Mouse (Mus musculus) cerebellum, postnatal 10 days (tissue): ENCODE results near the gene Nxnl1.

ENCODE experiments used
- DNase-seq, 2 experiments: peaks; one replicate each; pipeline ENCODE4 v3.0.0; 2021; ENCODE audit warnings: mixed read lengths in 2 of 2

Nxnl1 gene

DNA sequence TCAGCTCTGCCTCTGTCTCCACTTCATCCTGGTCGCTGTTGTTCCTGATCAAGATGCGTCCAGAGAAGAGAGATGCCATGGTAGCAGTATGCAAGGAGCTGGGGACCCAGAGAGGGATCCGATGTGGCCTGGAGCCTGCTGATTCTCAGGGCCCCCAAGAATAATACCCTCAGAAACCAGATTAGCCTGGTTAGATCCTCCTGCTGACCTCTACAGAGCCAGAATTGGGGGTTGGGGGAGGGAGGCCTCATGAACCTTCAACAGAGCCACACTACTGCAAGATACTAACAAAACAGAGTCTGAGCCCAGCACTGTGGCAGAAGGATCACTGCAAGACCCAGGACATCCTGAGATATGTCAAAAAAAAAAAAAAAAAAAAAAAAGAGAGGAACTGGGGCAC is at the start of gene Nxnl1:
Gene Nxnl1, minus strand, starts transcription at position 101 of the 400 bp plus-strand sequence.
- no peak for DNase-seq

DNA sequence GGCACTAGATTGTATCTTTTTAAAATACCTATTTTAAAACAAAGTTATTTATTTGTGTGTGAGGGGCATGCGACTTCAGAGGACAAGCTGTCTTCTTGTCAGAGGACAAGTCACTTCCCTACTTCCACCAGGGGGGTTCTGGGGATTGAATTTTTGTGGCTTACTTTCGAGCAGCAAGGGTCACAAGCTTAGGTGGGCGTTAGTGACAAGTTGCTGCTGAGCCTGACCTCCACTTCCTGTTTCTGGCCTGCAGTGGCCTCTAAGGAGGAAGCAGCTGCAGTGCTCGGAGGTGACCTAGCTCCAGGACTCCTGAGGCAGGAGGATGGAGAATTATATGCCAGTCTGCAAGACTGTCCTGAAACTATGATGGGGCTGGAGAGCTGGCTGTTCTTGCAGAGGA is 47.0 kb upstream of the Nxnl1 start:
- no peak for DNase-seq

GRCm38 (mm10) chr8:71612141-71612540 is 45.7 kb upstream of the Nxnl1 start:
- DNase-seq: no peak

- DNase-seq: peak; percentile 96 to 98
These were observed 44.6 kb upstream of the Nxnl1 start, which contains the start of gene Colgalt1 for GRCm38 (mm10) chr8:71610822-71611651. Gene Colgalt1 (plus strand): TSS chr8:71610998.

DNA sequence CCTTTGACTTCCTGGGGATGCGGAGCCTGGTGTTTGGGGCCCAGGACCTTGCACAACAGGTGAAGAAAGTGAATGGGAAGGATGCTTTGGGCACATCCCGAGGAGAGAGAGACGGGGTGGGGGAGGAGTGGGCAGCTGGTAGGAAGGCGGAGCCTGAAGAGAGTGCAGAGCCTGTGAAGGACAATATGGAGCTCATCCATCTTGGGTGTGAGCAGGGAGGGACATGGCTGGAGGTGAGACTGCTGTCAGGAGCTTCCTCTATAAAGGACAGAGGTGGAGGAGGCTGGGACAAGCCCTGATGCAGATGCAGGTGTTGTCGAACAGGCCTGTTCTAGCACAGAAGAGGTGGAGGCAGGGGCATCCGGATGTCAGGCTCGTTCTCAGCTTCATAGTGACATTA is 37.6 kb upstream of the Nxnl1 start:
- no peak for DNase-seq

- DNase-seq: peak; percentile 59 to 61
These were observed 36.4 kb upstream of the Nxnl1 start for GRCm38 (mm10) chr8:71602666-71603334.

DNA sequence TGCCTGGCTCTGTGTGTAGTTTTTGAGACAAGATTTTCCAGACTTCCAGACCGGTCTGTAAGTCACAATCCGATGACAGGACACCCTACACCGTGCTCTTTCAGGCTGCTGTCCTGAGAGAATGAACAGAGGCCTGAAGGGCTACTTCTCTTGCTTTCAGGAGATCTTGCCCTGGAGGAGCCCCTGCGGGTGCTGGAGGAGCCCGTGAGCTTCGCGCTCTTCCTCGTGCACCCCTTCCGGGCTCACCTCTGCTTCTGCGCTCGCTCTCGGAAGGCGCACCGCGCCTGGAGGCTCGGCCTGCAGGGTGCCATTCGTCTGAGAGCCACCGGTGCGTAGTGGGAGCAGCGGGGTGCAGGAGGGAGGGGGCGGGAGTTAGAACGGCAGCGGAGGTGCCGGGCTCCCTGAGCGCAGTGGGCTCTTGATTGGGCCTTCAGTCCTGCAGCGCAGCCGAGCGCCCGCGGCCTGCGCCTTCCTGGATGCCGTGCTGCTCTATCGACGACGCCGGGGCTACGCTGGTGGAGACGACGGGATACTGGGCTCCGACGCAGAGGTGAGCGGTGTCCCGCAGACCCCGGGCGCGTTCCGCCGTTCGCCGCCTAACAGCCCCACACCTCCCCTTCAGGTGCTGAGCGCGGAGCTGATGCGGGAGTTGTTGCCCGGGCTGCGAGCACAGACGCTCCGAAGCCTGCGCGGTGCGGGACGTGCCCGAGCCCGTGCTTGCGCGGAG is 35.7 kb upstream of the Nxnl1 start:
- DNase-seq: no peak

DNA sequence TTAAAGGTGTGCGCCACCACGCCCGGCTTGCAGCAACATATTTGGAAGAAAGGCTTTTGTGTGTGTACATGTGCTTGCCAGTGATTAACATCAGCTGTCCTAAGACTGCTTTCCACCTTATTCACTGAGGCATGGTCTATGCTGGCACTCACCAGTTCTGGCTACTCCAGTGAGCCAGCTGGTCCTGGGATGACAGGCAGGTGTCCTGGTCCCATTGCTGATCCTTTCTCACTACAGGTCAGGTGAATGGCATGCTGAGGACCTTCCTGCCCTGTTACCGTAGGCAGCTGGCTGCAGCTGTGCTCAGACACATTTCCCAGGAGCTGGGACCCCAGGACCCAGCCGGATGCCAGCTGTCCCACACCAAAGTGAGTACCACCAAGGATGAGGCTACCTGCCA is 32.4 kb upstream of the Nxnl1 start:
- DNase-seq: peak; percentile 56 to 60

GRCm38 (mm10) chr8:71598375-71598774 is 32.0 kb upstream of the Nxnl1 start:
- no peak for DNase-seq

DNA sequence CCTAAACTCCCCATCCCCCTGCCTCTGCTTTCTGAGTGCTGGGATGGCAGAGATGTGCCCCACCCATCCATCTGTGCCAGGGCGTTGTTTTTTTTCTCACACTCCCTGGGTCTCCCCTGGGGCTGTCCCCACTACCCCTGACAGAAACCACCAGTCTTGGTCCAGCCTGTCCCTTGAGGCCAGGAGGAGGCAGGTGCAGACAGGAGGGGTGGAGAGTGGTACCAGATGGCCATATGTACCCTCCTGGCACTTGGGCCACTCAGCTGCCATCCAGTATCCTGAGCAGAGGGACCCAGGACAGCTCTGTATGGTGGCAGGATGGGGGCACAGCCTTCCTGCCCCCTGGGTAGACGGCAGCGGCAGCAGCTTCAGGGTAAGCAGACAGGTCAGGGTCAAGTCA is 31.1 kb upstream of the Nxnl1 start, which contains the start of gene Fam129c:
Gene Fam129c, plus strand, starts transcription at position 198 of the 400 bp plus-strand sequence.
- peak in 1 of 2 experiments; percentile 55 for DNase-seq

- peak; percentile 29 to 31 for DNase-seq
These were observed 30.4 kb upstream of the Nxnl1 start for GRCm38 (mm10) chr8:71596798-71597197.

DNA sequence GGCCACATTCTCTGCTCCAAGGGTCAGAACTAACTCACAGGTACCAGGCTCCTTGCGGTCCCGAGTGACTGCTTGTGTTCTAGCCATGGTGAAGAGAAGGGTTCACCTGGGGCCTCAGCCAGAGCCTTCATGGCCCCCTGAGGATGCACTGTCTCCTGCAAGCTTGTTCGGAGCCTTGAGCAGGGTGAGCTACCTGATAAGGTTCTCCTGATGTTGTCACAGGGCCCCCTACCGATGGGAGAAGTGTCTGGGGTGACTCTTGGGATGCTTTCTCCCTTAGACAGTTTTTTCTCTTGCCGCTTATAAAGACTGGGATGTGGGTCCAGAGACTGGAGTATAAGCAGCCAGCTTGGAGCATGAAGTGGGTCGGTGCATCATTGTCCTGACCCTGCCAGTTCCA is 30.0 kb upstream of the Nxnl1 start:
- peak in 1 of 2 experiments; percentile 19 for DNase-seq

GRCm38 (mm10) chr8:71595862-71596261 is 29.5 kb upstream of the Nxnl1 start:
- DNase-seq: peak; percentile 97 to 98

GRCm38 (mm10) chr8:71594324-71594722 is 27.9 kb upstream of the Nxnl1 start:
- DNase-seq: no peak

- peak in 1 of 2 experiments; percentile 47 for DNase-seq
These were observed 27.3 kb upstream of the Nxnl1 start for GRCm38 (mm10) chr8:71593556-71594323.

GRCm38 (mm10) chr8:71592374-71593170 is 26.2 kb upstream of the Nxnl1 start:
- DNase-seq: peak; percentile 84 to 86

DNA sequence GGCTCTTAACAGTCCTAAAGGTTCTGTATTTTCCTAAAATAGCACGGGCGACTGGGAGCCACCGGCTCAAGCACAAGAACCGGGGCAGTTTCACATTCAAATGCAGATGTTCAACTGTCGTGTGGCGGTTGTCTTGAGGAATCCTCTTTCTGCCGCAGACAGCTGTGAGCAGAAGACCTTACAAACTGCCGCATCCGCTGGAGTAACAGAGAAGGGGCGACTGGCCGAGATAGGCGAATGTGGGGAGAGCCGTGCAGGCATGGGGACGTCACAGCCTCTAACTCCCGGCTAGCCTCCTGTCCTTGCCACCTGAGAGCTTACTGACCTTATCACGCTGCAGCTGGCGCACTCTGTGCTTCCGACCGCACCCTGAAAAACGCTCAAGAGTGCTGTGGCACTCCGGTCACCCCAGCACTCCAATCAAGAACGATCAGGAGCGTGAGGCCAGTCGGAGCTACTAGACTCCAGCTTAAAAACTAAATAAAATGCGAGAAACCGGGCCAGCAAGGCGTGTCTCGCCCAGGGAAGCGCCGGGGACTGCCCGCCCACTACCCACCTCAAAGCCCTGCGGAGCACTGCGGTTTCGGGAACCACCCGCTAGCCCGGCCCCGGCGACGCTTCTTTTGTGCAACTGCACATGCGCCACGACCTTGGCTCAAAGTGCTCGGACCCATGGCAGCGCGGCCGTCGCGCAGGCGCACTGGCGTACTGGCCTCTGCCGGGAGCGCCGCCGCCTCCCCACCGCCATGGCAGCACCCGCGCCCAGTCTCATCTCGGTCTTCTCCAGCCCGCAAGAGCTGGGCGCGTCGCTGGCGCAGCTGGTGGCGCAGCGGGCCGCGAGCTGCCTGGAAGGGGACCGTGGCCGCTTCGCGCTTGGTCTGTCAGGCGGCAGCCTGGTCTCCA is 25.3 kb upstream of the Nxnl1 start, which contains the start of gene Pgls:
Gene Pgls, plus strand, starts transcription at position 706 of the 903 bp plus-strand sequence.
- DNase-seq: peak; percentile 97 to 98

DNA sequence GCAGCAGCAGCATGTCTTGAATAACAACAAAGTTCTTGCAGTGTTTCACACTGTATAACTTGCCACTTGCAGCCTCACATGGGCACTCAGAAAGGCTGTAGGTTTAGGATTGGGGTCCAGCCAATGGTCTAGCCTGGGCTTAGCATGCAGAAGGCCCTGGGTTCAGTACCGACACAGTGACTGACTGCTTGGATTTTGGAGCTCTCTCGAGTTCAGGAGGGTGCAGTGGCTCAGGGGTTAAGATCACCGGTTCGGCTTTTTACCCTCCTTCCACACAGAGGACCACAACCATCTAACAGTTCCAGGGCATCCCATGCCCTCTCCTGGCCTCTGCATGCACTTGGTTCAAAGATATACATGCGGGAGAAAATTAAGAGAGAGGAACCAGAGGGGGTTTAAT is 24.6 kb upstream of the Nxnl1 start:
- DNase-seq: peak in 1 of 2 experiments; percentile 25

DNA sequence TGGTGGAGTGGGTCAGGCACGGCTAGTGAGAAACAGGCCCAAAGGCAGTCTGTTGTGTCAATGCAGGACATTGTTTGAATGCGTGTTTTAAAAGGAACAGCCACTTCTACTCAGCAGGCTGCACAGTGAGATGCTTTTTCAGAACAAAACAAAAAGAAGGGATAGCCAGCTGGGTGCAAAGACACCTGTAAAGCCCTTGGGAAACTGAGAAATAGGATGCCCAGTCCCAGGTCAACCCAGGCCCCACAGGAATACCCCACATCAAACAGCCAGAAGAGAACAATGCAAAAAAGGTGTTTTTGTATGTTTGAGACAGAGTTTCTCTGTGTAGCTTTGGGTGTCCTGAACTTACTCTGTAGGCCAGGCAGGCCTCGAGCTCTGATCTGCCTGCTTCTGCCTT is 22.4 kb upstream of the Nxnl1 start:
- no peak for DNase-seq

DNA sequence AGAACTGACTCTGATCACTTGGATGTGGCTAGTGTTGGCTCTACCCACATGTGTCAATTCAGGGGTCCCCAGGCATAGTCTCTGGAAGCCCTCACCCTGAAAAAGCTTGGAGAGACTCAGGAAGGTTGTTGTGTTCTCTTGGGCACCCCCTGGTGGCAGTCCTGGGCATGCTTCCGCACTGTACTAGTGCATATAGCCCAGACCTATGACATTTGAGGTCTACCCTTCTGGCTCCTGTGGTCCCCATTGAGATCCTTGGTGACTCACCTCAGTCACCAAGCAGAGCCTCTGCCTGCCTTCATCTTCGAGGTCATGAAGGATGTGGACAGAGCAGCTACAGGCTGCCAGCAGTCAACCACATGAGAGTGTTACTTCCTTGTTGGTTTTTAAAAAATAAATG is 20.5 kb upstream of the Nxnl1 start:
- peak; percentile 78 to 83 for DNase-seq
